ENCODE assay signal across 8 mouse cellular contexts in the genomic region with DNA sequence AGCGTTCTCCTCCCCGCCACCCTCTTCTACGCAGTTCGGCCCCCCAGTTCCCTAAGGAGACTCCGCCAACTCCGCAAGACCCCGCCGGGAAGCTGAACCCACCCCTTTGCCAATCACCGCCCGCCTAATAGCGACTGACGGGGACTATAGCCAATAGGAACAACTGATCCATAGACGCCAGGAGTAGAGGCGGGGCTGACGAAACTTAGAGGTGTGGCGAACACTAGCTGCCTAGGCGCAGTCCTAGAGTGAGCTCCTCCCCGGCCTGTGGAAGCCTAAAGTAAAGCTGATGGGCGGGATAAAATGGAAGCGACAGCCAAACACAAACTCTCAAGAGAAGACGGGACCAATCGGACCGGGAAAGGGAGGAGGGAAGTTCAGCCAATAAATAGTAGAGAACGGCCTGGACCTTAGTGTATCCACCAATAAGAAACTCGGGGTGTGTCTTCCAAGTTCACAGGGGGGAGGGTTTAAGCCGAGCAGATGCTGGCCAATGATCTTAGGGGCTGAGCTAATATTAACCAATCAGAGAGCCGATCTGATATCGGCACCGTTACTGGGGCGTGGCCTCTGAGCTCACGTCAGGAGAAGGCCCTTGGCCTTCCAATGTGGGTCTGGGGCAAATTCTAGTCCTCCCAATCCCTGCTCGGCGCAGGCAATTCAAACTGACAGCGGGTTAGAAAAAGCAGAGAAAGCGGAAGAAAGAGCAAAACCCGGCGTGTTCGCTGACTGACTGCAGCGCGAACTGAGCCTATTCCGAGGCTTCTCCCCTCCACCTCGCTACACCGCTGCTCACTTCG. TPM values are rescaled to one million over a fixed set of nuclear protein-coding genes. Genes with fewer than 3 reads are reported as not detected.
DNase-seq lines count a peak whose midpoint lies in the region; ATAC-seq and TF ChIP-seq lines count a peak whose summit lies in the region.

Srgap2 (minus strand) TSS at position 72 of the 800 bp plus-strand sequence.
Fam72a (plus strand) TSS at position 623 of the 800 bp plus-strand sequence.

- peak within 1 kb of the TSS; percentile 75 for H3K27ac ChIP-seq in ES-Bruce4 (ENCODE audit: insufficient read depth, low read length)
- H3K27ac ChIP-seq in forebrain, embryonic 13.5 days, result peak within 1 kb of the TSS; percentile 95
- H3K27ac ChIP-seq in liver, postnatal 0 days (ENCODE audit: low read depth), result peak within 1 kb of the TSS; percentile 90
- H3K27ac ChIP-seq in neural tube, embryonic 14.5 days (ENCODE audit: low read depth, low read length), result peak within 1 kb of the TSS; percentile 86

- no peaks in the 10 kb centered on the region for H3K9me3 ChIP-seq in ES-Bruce4 (replicated peaks; ENCODE audit: control insufficient read depth, insufficient read depth, low read length, poor library complexity, severe bottlenecking)
- no peaks in the 10 kb centered on the region for H3K9me3 ChIP-seq in forebrain, embryonic 13.5 days (replicated peaks)
- H3K9me3 ChIP-seq in liver, postnatal 0 days (ENCODE audit: low read length), result no peaks in the 10 kb centered on the region
- H3K9me3 ChIP-seq in neural tube, embryonic 14.5 days (ENCODE audit: control insufficient read depth, low read length), result no peaks in the 10 kb centered on the region

- no peak for TF ChIP-seq EP300 in ES-Bruce4 (IDR thresholded peaks at IDR 0.05; ENCODE audit: insufficient read depth, low read depth, low read length)
- TF ChIP-seq EP300 in liver, postnatal 0 days (IDR thresholded peaks at IDR 0.05; ENCODE audit: low read depth), result no peak; the same call in none of the 2 replicates

- H3K27me3 ChIP-seq in ES-Bruce4 (ENCODE audit: control insufficient read depth, insufficient read depth, low read length, poor library complexity, severe bottlenecking), result no peaks in the 10 kb centered on the region
- no peaks in the 10 kb centered on the region for H3K27me3 ChIP-seq in forebrain, embryonic 13.5 days
- H3K27me3 ChIP-seq in liver, postnatal 0 days (ENCODE audit: insufficient read depth, low read length), result no peaks in the 10 kb centered on the region
- no peaks in the 10 kb centered on the region for H3K27me3 ChIP-seq in neural tube, embryonic 14.5 days (ENCODE audit: control insufficient read depth, insufficient read depth, low read length)

- TF ChIP-seq POLR2A in ES-Bruce4 (IDR thresholded peaks at IDR 0.05; ENCODE audit: insufficient read depth, low read length), result peak; percentile 93

- peak within 1 kb of the TSS; percentile 93 for H3K4me2 ChIP-seq in forebrain, embryonic 13.5 days
- peak within 1 kb of the TSS; percentile 99 for H3K4me2 ChIP-seq in liver, postnatal 0 days (ENCODE audit: low read depth, low read length)
- H3K4me2 ChIP-seq in neural tube, embryonic 14.5 days (ENCODE audit: low read depth, low read length), result peak within 1 kb of the TSS; percentile 91

- H3K36me3 ChIP-seq in ES-Bruce4 (ENCODE audit: control insufficient read depth, insufficient read depth, low read length, poor library complexity, severe bottlenecking), result no peaks in the 10 kb centered on the region; the same call in 1 of the 2 replicates
- H3K36me3 ChIP-seq in forebrain, embryonic 13.5 days (ENCODE audit: poor library complexity, severe bottlenecking), result no peaks in the 10 kb centered on the region
- 0 out of 2 replicates have a peak, but pooled peaks cover 3% of the 10 kb centered on the region for H3K36me3 ChIP-seq in liver, postnatal 0 days (replicated peaks; ENCODE audit: insufficient read depth, low read length)
- no peaks in the 10 kb centered on the region for H3K36me3 ChIP-seq in neural tube, embryonic 14.5 days (ENCODE audit: control insufficient read depth, insufficient read depth, low read length)

- peak; percentile 93 for ATAC-seq in cerebellum, adult (ENCODE audit: insufficient number of reproducible peaks, low FRiP score, low TSS enrichment)
- ATAC-seq in forebrain, embryonic 13.5 days, result peak; percentile 97
- ATAC-seq in liver, postnatal 0 days, result peak; percentile 92
- peak; percentile 97 for ATAC-seq in neural tube, embryonic 14.5 days (ENCODE audit: low read depth)

- intact Hi-C loops in heart, postnatal 10 days (cut with DNase I), result loop anchor here (5.0 kb wide), 2 partner anchors 165 to 180 kb away; no protein-coding TSS in a partner anchor

- under 1% methylated on average over 44 of the region's 44 CpGs for WGBS in forebrain, embryonic 13.5 days
- under 1% methylated on average over 44 of the region's 44 CpGs for WGBS in large intestine, adult 2 months
- under 1% methylated on average over 44 of the region's 44 CpGs for WGBS in liver, postnatal 0 days (ENCODE audit: insufficient replicate concordance)
- WGBS in neural tube, embryonic 14.5 days, result under 1% methylated on average over 44 of the region's 44 CpGs

- peak within 1 kb of the TSS; percentile 98 for H3K4me3 ChIP-seq in ES-Bruce4 (ENCODE audit: low read depth, low read length)
- H3K4me3 ChIP-seq in forebrain, embryonic 13.5 days, result peak within 1 kb of the TSS; percentile 86
- H3K4me3 ChIP-seq in liver, postnatal 0 days (ENCODE audit: low read depth, low read length), result peak within 1 kb of the TSS; percentile 75
- peak within 1 kb of the TSS; percentile 77 for H3K4me3 ChIP-seq in neural tube, embryonic 14.5 days (ENCODE audit: low read depth, low read length)

- peak; percentile 99 for DNase-seq in heart, postnatal 10 days
- peak; percentile 98 for DNase-seq in large intestine, adult 2 months (ENCODE audit: low read depth, low spot score)
- DNase-seq in liver, postnatal 0 days, result peak; percentile 96
- peak; percentile 96 for DNase-seq in testis, postnatal 10 days (ENCODE audit: low spot score)

- peak within 1 kb of the TSS; percentile 93 for H3K9ac ChIP-seq in ES-Bruce4 (ENCODE audit: low read depth, poor library complexity, severe bottlenecking)
- H3K9ac ChIP-seq in forebrain, embryonic 13.5 days, result peak within 1 kb of the TSS; percentile 91
- H3K9ac ChIP-seq in liver, postnatal 0 days (replicated peaks), result peak within 1 kb of the TSS; percentile 75
- H3K9ac ChIP-seq in neural tube, embryonic 14.5 days (replicated peaks; ENCODE audit: low read depth, low read length), result peak within 1 kb of the TSS; percentile 76

- TF ChIP-seq CTCF in ES-Bruce4 (IDR thresholded peaks at IDR 0.05; ENCODE audit: low read depth, low read length), result no peak
- TF ChIP-seq CTCF in liver, postnatal 0 days (IDR thresholded peaks at IDR 0.05; ENCODE audit: low read depth), result no peak

- H3K4me1 ChIP-seq in ES-Bruce4 (ENCODE audit: control insufficient read depth, insufficient read depth, low read length), result peaks cover 2% of the 10 kb centered on the region
- peaks cover 57% of the 10 kb centered on the region for H3K4me1 ChIP-seq in forebrain, embryonic 13.5 days
- H3K4me1 ChIP-seq in liver, postnatal 0 days (ENCODE audit: insufficient read depth), result peaks cover 45% of the 10 kb centered on the region
- H3K4me1 ChIP-seq in neural tube, embryonic 14.5 days (ENCODE audit: control insufficient read depth, insufficient read depth, low read length), result peaks cover 22% of the 10 kb centered on the region

RNA-seq across cellular contexts. Expression of gene Srgap2, which starts in this region (rescaled TPM):
- 78.9 and 83.8 TPM in 2 replicates for polyA plus RNA-seq in ES-Bruce4 (2011; ENCODE audit: insufficient read depth, insufficient read length, low read depth, missing spikeins)
- 14.5 and 16.8 TPM in 2 replicates for polyA plus RNA-seq in forebrain, embryonic 13.5 days (2015; fragmentation: Nextera tagmentation; extraction: Ambion mirVana)
- 10 to 100 TPM; 34.2 to 36.0 TPM for total RNA-seq in heart, postnatal 10 days (2021)
- 6.0 and 7.6 TPM in 2 replicates for polyA plus RNA-seq in large intestine, adult 2 months (2012; rRNA removed)
- 4.1 TPM in 2 replicates for polyA plus RNA-seq in liver, postnatal 0 days (2015; fragmentation: Nextera tagmentation; extraction: Ambion mirVana)
- 38.6 and 55.6 TPM in 2 replicates for polyA plus RNA-seq in neural tube, embryonic 14.5 days (2014; fragmentation: Nextera tagmentation; extraction: Ambion mirVana)

RNA-seq across cellular contexts. Expression of gene Fam72a, which starts in this region (rescaled TPM):
- 6.4 and 6.6 TPM in 2 replicates for polyA plus RNA-seq in ES-Bruce4 (2011; ENCODE audit: insufficient read depth, insufficient read length, low read depth, missing spikeins)
- polyA plus RNA-seq in forebrain, embryonic 13.5 days (2015; fragmentation: Nextera tagmentation; extraction: Ambion mirVana), result 3.7 and 4.3 TPM in 2 replicates
- 1 to 10 TPM; 1.1 to 1.2 TPM for total RNA-seq in heart, postnatal 10 days (2021)
- 0.60 and 0.69 TPM in 2 replicates for polyA plus RNA-seq in large intestine, adult 2 months (2012; rRNA removed)
- 1.2 and 1.5 TPM in 2 replicates for polyA plus RNA-seq in liver, postnatal 0 days (2015; fragmentation: Nextera tagmentation; extraction: Ambion mirVana)
- 0.48 and 1.1 TPM in 2 replicates for polyA plus RNA-seq in neural tube, embryonic 14.5 days (2014; fragmentation: Nextera tagmentation; extraction: Ambion mirVana)

Comparison
In these comparisons a context has a peak if more than half of its experiments do, and no peak if none do; other contexts are left out.
1. Peak in every context shown above with its lines: DNase-seq, ATAC-seq, H3K4me3 ChIP-seq and H3K27ac ChIP-seq.